Mouse (Mus musculus) c-Kit-negative CD71-positive TER-119-positive erythroid progenitor cells, embryonic 14.5 days (primary cell): ENCODE measurements at regions not wholly inside any gene's neighbourhood (a gene's known extent, or its start where the extent isn't known, plus 50 kb on each side); places are given as distances from the start of the nearest gene placed in this dataset.

Experiments
- DNase-seq: peaks from one replicate; pipeline ENCODE4 v3.0.0-alpha.2; 2013; ENCODE audit warnings: low read depth, low spot score

DNA sequence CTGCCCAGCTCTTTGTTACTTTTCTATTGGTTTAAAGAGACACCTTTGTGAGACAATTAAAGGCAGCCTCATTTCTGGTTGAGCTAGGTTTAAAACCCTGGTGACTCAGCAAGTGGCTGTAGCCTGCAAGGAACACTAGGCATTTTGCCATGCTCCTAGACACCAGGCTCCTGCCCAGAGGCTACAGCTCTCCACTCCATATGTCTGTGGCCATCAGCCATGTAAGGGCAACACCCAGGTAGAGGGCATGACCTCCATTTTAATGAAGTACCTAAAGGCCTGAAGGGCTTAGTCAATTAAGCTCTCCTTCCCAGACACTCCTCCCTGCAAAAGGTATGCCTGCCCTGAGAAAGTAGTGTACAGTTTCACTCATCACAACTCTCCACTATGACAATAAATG lies 130.9 kb downstream of the Bod1 start:
- DNase-seq, result no peak

DNA sequence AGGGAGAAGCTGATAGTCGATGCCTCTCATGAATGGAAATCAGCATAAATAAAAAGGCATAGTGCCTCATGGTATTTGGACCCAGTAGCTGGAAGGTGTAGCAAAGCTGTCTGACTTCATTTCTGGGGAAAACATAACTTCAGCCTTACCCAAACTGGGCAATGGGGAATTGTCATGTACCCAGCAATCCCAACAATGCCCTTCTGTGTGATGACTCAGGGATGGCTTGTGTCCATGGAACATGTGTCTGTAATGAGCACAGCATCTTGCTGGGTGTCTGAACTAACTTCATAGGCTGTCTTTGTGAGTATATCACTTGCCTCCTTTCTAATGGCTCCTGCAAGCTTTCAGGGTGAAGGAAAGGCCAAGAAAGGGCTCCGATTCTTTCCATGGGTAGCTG lies 140.3 kb downstream of the Bod1 start:
- no peak for DNase-seq

DNA sequence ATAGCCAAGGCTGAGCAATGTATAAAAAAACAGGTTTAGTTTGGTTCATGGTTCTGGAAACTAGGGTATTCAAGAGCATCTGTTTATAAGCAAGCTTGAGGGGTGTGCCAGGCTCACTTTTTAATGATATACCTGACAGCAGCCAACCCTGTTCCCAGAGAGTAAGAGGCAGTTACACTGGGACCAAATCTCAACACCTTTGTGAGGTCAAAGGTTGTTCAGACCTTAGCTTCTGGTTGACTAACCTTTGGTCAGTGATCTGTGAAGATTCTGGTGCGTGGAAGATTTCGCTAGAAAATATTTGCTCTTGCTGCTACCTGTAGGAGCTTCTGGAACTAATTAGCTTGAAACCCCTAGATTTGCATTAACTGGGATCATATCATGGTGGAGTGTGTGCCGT lies 140.8 kb downstream of the Bod1 start:
- DNase-seq, result no peak

DNA sequence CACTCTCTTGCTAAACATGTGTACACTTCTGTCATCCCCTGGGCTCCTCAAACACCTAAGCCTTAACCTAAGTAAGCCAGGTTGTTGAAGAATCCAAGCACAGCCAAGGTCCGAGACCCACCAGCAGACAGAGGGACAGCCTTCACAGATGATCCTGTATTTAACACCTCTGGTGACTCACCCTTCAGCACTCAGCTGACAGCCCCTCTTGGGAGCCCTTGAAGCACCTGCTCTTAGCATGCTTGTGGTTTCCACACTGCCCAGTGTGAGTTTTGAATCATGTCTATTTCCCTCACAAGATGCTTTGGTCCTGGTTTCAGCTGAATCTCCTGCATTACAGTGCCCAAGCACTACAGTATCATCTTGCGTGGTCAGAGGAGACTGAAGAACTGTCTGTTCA lies 142.0 kb downstream of the Bod1 start:
- no peak for DNase-seq

DNA sequence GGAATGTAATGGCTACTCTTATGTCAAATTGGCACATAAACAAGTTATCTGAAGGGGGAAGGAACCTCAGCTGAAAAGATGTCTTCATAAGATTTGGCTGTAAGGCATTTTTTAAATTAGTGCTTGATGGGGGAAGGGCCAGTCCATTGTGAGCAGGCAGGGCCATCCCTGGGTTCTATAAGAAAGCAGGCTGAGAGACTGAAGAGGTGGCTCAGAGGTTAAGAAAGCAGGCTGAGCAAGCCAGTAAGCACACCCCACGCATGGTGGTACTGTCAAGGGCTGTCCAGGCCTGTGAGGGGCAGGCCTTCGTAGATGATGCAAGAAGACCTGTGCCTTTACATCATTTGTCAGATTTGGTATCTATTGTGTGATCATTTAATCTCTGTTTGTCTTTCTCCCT lies 147.0 kb downstream of the Bod1 start:
- no peak for DNase-seq

DNA sequence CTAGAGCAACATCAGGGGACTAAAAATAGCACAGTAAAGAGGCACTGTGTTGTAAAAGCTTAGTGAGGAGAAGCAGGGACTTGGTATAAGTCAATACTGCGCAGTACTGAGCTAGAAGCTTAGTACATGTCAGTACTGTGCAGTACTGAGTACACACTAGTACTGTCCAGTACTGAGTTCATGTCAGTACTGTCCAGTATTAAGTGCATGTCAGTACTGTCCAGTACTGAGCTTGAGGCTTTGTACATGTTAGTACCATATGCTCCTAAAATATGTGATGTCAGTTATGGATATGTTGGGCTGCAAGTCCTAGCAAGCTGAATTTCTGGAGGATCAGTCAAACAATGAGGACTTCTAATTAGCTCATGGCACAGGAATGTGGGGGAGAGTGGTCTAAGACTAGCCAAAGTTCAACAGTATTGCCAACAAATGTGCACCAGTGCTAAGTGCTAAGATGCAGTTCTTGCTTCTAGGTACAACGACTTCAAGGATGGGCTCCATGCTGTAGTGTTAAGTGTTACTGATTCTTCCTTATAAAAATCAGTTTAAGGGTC lies 147.5 kb downstream of the Bod1 start:
- DNase-seq, result no peak

DNA sequence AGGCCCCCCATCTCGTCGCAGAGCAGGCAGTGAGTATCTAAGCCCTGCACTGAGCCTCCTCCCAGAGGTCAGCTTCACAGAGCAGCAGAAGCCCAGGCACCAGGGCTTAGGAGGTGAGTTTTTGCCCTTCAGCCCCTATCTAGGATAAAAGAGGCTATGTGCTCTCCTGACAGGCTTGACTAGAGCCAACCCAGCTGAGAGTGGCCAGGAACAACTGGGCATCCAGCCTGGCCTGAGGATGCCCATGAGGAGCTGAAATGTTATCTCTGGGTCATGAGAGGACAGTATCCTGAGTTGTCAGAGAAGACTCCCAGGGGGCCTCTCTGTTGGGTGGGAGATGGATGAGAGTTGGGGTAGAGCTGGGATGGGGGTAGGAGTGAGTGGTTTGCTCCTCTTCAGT lies 149.6 kb downstream of the Bod1 start:
- no peak for DNase-seq

DNA sequence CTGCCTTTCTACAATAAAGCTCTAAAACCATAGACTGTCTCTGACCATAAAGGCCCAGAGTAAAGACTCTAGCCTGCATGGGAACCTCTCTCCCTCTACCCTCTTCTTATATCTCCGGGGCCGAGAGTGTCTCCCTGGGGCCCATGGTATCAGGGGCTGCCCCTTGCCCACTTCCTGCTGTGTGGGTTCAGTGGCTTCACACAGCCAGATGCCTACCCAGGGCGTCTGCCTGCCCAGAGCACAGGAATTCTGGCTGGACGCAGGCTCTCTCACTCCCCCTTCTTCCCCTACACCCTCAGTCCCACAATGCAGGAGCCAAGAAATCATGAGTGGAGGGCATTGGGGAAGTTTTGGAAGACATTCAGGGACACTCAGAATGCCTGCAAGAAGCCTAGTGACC lies 150.8 kb downstream of the Bod1 start:
- DNase-seq, result no peak

DNA sequence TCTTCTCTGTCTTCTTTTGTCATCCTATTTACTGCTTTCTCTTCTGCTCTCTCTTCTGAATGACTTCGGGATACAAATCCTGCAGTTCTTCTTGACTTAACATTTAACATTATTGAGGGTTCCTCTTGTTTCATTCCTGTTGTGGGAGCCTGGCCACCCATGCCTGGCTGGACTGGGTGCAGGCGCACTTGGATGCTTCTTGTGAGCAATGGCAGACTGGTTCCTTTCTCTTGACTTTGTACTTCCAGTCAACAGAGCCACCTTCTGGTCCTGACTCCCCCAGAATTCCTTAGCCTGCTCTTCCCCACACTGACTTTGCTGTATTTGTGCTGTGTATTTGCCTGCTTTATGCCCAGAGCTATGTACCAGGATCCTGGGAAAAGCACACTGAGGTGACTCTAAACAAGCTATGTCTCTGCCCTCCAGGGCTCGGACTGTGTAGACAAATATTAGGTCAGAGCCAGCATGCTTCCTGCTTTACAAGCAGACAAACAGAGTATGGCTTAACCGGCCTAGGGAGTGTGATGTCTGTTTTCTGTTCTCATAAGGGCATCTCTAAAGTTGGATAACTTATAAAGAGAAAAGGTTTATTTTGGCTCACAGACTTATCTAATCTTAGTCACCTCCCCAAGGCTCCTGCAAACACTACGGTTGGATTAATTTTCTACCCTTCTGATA lies 133.5 kb upstream of the Stc2 start:
- no peak for DNase-seq

DNA sequence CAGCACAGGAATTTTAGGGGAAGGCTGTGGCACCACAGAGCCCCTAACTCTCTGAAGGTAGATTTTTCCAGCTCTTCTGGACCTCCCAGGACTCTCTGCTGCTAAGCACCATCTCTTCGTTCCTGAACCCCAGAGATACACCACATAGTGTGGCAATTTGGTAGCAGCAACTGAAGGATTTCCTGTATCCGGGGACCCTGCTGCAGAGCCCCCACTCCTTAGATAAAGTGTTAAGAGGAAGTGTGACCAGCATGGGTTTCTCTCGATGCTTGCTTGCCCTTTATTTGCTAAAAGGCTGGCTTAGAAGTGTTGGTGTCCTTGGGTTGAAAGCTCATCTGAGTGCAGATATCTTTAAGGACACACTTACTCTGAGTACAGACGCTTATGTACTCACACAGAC lies 115.6 kb upstream of the Stc2 start:
- no peak for DNase-seq

DNA sequence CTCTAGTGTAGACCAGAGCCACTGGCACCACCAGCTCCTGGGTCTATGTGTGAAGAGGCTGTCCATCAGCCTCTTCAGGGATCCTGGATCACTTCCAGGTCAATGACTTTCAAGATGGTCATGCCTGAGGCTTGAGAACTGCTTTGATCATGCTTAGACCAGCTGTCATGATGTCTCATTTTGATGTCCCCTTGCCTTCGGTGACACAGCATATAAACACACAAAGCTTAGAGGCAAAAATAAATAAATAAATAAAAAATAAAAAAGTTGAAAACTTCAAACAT lies 111.1 kb upstream of the Stc2 start:
- no peak for DNase-seq

DNA sequence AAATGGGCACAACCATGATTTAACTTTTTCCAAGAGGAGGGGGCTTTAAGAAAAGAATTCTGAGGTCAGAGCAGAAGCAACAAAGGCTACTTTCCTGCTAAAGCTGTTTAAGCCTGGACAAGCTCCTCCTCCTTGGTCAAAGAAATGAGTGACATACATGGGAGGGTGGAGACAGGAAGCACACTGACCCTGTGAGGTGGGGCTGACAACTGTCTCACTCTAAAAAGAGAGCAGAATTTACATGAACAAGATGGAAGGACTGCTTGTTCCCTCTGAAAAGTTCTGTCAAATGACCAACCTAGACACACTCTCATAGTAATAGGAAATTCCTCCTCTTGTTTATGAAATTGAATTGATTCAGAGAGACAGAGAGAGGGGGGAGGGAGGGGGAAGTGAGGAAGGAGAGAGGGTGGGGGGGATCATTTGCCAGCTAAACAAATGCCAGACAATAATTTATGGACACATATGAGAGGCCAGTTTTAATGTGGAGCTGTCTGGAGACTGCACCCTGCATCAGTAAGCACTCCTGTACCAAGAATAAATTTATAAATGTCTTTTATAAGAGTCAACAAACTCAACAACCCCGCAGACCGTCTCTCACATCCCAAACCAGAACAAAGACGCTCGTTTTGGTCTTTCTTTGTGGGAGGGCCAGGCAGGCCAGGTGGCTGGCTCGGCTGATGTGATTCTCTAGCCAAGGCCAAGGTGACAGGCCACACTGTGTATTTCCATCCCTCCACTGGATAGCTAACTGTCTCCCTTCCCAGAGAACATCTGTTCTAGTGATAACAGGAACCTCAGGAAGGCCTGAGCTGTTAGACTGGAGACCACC lies 110.6 kb upstream of the Stc2 start:
- DNase-seq, result no peak

DNA sequence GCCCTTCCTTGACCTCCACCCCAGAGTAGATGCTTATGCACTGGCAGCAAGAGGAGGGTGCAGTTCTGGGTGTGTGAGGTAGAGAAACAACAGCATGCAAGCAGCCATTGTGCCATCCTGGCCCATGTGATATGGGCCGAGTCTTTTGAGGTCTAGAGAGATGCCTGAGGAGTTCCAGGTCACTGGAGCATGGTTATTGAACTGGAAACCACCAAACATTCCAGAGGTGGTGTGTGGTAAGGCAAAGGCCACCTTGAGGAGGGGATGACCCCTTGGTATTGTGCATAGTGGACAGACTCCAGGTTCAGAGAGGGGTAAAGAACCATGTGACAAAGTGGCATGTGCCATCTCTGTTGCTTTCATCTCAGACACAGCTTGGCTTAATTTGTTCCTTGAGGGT lies 107.9 kb upstream of the Stc2 start:
- DNase-seq, result no peak

DNA sequence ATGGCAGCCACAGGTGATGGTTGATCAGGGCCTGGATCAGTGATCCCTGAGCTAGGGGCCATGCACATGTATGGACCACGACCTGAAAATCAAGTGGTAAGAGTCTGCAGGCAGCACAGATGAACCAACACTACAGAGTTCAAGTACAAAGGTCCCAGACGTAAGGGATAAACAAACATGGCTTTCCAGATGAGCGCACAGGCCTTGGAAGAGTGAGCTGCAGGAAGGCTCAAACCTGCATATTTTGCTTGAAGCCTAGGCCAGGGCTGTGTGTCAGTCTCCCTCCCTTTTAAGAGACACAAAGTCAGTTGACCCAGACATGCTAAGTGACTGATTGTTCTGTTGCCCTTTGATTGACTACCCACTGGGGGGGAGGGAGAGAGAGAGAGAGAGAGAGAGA lies 107.2 kb upstream of the Stc2 start:
- DNase-seq, result no peak

DNA sequence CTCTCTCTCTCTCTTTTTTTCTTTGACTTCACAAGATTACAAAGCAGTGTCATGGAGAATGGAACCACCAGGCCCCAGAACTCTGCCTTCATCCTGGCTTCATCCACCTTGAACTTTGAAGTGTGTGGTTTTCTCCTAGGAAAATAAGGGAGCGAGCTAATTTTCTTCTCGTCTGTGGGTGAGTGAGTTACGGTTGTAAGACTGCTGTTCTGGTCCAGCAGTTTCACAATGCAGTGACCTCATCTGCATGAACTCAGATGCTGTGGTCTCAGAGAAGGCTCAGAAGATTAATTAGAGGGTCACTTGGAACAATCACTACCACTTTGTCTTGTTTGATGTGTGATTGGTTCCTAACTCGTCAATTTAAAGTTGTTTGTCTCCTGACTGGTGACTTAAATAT lies 103.1 kb upstream of the Stc2 start:
- no peak for DNase-seq

DNA sequence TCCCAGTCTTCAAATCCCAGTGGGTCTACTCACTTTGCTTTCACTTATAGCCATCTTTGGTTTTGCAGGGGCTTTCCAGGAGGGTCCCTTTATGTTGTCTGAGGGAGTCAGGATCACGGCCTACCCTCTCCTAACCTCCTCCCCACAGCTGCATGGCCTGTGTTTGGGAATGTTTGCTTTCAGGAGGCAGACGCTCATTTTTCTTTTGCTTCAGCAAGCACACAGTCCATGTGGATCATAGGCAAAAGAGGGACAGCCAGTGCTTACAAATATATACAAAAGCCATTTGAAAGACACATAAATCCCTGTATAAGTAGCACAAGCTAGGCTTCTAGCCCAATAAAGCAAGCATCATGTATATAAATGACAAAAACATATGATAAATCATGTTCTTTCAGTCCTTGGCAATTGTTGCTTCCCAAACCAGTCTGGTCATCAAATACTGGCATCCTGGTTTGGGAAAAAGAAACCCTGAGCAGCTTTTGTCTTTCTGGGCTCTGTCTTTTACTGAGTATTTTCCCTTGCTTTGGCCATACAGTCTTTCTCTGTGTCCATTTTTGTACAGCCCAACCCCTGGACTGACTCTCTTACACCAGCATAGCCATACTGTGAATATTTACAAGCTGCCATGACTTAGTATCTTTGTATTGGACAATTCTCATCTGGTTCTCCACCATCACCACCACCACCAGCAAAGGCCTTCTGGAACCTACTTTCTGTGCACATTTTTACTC lies 101.0 kb upstream of the Stc2 start:
- no peak for DNase-seq

DNA sequence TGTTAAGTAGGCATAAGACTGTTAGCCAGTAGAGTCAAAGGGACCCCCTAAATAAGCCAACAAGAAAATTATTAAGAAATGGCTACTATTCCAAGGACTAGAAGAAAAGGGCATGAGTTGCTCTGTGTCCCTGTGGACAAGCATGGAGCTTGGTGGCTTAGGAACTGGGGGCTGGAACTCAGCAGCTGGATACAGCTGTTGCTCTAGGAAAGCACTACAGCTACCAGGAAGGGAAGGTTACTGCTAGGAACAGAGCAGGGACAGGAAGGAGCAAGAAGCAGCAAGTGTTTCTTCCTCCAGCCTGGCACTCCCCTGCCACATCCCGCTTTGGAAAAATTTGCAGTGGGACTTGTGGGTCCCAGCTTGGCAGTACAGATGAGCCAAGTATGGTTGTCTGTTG lies 95.0 kb upstream of the Stc2 start:
- DNase-seq, result no peak

DNA sequence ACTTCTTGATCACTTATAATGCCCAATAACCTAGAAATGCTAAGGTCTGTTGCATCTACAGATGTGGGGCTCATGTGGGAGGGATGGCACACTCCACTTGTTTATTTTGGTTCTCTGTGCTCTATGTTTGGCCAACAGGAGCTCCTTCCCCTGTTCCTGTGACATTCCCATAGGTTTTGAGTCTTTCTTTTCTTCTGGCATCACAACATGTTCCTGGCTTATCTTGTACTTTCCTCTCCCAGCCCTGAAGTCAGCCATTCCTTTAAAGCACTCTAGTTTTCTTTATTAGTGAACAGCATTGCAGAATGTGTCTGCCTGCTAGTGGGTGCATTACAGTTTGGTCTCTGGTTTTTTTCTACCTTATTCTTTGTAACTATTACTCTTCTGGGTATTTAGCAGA lies 92.6 kb upstream of the Stc2 start:
- no peak for DNase-seq

DNA sequence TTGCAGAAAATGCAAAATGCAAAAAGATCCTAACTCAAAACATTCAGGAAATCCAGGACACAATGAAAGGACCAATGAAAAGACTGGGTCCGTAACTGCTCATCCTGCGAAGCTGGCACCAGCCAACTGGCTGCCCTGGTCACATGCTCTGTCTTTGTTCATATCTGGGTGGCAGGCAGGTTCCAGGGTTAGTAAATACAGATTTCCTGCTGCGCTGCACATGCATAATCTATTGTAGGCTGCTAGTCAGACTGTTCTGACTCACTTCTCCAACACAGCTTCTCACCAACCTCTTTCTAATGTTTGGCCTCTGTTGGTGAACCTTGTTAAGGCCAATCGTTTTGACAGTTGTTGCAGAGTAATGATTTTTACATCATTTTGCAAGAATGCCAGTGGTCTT lies 92.0 kb upstream of the Stc2 start:
- no peak for DNase-seq

DNA sequence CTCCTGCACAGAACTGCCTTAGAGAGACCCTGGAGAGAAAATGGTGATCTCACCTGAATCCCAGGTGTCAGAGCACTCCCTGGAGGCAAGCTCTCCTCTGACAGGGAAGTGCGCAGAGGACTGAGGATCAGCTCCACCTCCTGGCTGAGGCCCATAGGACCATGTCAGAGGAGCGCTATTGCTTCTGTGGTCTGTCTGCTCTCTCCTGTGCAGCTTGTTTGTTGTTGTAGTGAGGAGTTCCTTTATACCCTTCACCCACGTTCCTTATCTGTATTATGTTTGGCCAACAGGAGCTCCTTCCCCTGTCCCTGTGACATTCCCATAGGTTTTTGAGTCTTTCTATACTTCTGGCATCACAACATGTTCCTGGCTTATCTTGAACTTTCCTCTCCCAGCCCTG lies 91.5 kb upstream of the Stc2 start:
- DNase-seq, result no peak

DNA sequence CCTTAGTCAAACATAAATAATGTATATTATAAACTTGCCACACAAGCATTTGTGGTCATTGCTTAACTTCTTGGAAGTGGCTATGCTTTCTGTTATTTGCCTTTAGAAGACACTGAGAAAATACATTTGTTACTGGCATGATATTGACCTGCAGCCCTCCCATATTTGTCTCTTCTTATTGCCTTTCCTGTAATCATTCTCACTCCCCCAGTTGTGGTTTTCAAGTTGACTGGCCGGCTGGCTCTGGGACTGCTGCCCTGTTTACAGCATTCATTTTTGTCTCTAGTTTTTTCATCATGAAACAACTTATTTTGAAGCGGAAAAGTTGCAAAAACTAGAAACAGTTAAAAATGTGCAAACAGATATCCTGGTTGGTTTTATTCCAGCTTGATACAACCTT lies 57.5 kb upstream of the Stc2 start:
- DNase-seq, result no peak
